In genomic region chr9:34861775-34862174, GRCm38 (mm10) we compare ENCODE assay signal across 7 mouse cellular contexts.
DNase-seq lines count a peak whose midpoint lies in the region; ATAC-seq lines count a peak whose summit lies in the region.

No protein-coding gene starts in this region.

- peaks cover 10% of the 10 kb centered on the region for H3K4me1 ChIP-seq in hindbrain, embryonic 13.5 days (replicated peaks)

- no peak for ATAC-seq in hindbrain, embryonic 13.5 days (ENCODE audit: low FRiP score)

- H3K4me3 ChIP-seq in hindbrain, embryonic 13.5 days = no peak overlapping the region

- H3K27me3 ChIP-seq in hindbrain, embryonic 13.5 days = no peaks in the 10 kb centered on the region

- intact Hi-C loops in left cerebral cortex, postnatal 10 days (cut with DNase I) = loop anchor here (10.0 kb wide), 1 partner anchor 367 kb away; no protein-coding TSS in a partner anchor

- DNase-seq in urinary bladder, postnatal 25 days (ENCODE audit: low spot score) = peak; percentile 12
- no peak for DNase-seq in urinary bladder, postnatal 10 days (ENCODE audit: low spot score)
- peak; percentile 80 to 87 for DNase-seq in cerebellum, postnatal 25 days
- DNase-seq in left cerebral cortex, postnatal 10 days (ENCODE audit: extremely low spot score in 1 of 2, low spot score in 2 of 2) = peak; percentile 25 to 55
- DNase-seq in neural tube, embryonic 10.5 days (ENCODE audit: extremely low spot score, low spot score) = peak; percentile 38
- DNase-seq in spleen, postnatal 36 days (ENCODE audit: low spot score in 2 of 2) = no peak

- no peak overlapping the region for H3K27ac ChIP-seq in hindbrain, embryonic 13.5 days

- peak overlapping the region; percentile 20; the same call in 1 of the 2 replicates for H3K9ac ChIP-seq in hindbrain, embryonic 13.5 days

- H3K4me2 ChIP-seq in hindbrain, embryonic 13.5 days = no peak overlapping the region

- 54% methylated on average over 2 of the region's 2 CpGs for WGBS in hindbrain, embryonic 13.5 days

- no peaks in the 10 kb centered on the region for H3K36me3 ChIP-seq in hindbrain, embryonic 13.5 days

- no peaks in the 10 kb centered on the region for H3K9me3 ChIP-seq in hindbrain, embryonic 13.5 days

Comparison
In these comparisons a context has a peak if more than half of its experiments do, and no peak if none do; other contexts are left out.
1. DNase-seq: peak in urinary bladder, postnatal 25 days (single experiment), cerebellum, postnatal 25 days (2 of 2), left cerebral cortex, postnatal 10 days (2 of 2) and neural tube, embryonic 10.5 days (single experiment); none in urinary bladder, postnatal 10 days (single experiment) and spleen, postnatal 36 days (0 of 2).